Mouse (Mus musculus) kidney, adult 2 months (tissue): Measurements from ENCODE around the gene Wipi2. TPM values are rescaled to one million over a fixed set of nuclear protein-coding genes. Genes with fewer than 3 reads are reported as not detected.

Experiments
- DNase-seq: peaks from one replicate; pipeline ENCODE4 v3.0.0; 2021
- H3K27ac ChIP-seq: fragments of 200-500 bp; 2 replicates; pipeline ENCODE4 v1.5.1; 2012; ENCODE audit warnings: low read depth, low read length, control low read depth, inconsistent platforms; ENCODE audit not compliant: insufficient read depth
- H3K27me3 ChIP-seq: fragments of 200-500 bp; replicated peaks from 2 replicates; pipeline ENCODE4 v1.6.1; 2012; ENCODE audit warnings: mild to moderate bottlenecking, moderate library complexity, low read length, inconsistent platforms; ENCODE audit not compliant: control insufficient read depth, insufficient read depth
- H3K36me3 ChIP-seq: fragments of 200-500 bp; 2 replicates; pipeline ENCODE4 v1.6.1; 2012; ENCODE audit warnings: mild to moderate bottlenecking, moderate library complexity, low read length, inconsistent platforms; ENCODE audit not compliant: control insufficient read depth, insufficient read depth
- H3K4me1 ChIP-seq: fragments of 200-500 bp; 2 replicates; pipeline ENCODE4 v1.6.1; 2011; ENCODE audit warnings: low read length; ENCODE audit not compliant: control insufficient read depth, insufficient read depth
- H3K4me3 ChIP-seq: fragments of 200-500 bp; 2 replicates; pipeline ENCODE4 v1.5.1; 2011; ENCODE audit warnings: mild to moderate bottlenecking, low read depth, low read length, control low read depth; ENCODE audit not compliant: insufficient read depth
- CTCF ChIP-seq: fragments of 200-500 bp; conservative IDR thresholded peaks from 2 replicates; pipeline ENCODE4 v1.5.1; 2011; ENCODE audit warnings: low read depth, mild to moderate bottlenecking, control low read depth, low read length, moderate library complexity, mixed read lengths; ENCODE audit not compliant: insufficient read depth, insufficient read length
- POLR2A ChIP-seq: fragments of 200-500 bp; IDR thresholded peaks from one replicate; pipeline ENCODE4 v1.6.1; 2011; ENCODE audit warnings: low read depth, low read length, control low read depth
- WGBS: fragments of 180-500 bp; shearing (Covaris S2); methylation state at CpG from one replicate; pipeline ENCODE4 v1.1.7; 2018; 5-methylcytosine and 5-hydroxymethylcytosine counted together
- polyA plus RNA-seq: library from polyadenylated mRNA; depleted of rRNA; stranded (reverse); fragments of >200 nt; gene quantifications from 2 replicates; pipeline ENCODE4 v1.2.3, GENCODE M21; 2012

Gene Wipi2
- polyA plus RNA-seq, 1 experiment, result 61.0 TPM

- no peaks in the 10 kb centered on the region for H3K36me3 ChIP-seq
- no peaks in the 10 kb centered on the region for H3K27me3 ChIP-seq
- H3K27ac ChIP-seq, result no peak overlapping the region
- 76% methylated on average over 3 of the region's 3 CpGs for WGBS
- no peak overlapping the region for H3K4me3 ChIP-seq
- TF ChIP-seq CTCF (no peak), POLR2A (no peak)
- DNase-seq, result no peak
- peaks cover 10% of the 10 kb centered on the region for H3K4me1 ChIP-seq
Observed at GRCm38 (mm10) chr5:142650390-142650789, 22.9 kb downstream of the Wipi2 start.

- no peak overlapping the region for H3K4me3 ChIP-seq
- TF ChIP-seq POLR2A, result no peak
- TF ChIP-seq CTCF, result no peak
- H3K27me3 ChIP-seq, result no peaks in the 10 kb centered on the region
- WGBS, result 75% methylated on average over 6 of the region's 6 CpGs
- no peaks in the 10 kb centered on the region for H3K36me3 ChIP-seq
- no peak overlapping the region for H3K27ac ChIP-seq
- no peak for DNase-seq
- H3K4me1 ChIP-seq, result peaks cover 10% of the 10 kb centered on the region
Observed at GRCm38 (mm10) chr5:142650794-142651497, 23.4 kb downstream of the Wipi2 start.

- DNase-seq, result peak; percentile 45
Observed at GRCm38 (mm10) chr5:142652266-142652665, 24.8 kb downstream of the Wipi2 start.

GRCm38 (mm10) chr5:142660656-142661434 lies 33.3 kb downstream of the Wipi2 start:
- H3K36me3 ChIP-seq, result no peaks in the 10 kb centered on the region; the same call in none of the 2 replicates
- WGBS, result 79% methylated on average over 7 of the region's 7 CpGs

More at GRCm38 (mm10) chr5:142652266-142652665, 24.8 kb downstream of the Wipi2 start:
- WGBS, result 63% methylated on average over 4 of the region's 4 CpGs
- Histone ChIP-seq H3K4me1 (peaks cover 10% of the 10 kb centered on the region), H3K36me3 (no peaks in the 10 kb centered on the region), H3K27me3 (no peaks in the 10 kb centered on the region), H3K27ac (no peak overlapping the region), H3K4me3 (no peak overlapping the region)
- no peak for TF ChIP-seq CTCF
- TF ChIP-seq POLR2A, result no peak

GRCm38 (mm10) chr5:142667921-142668320 lies 40.4 kb downstream of the Wipi2 start:
- Histone ChIP-seq H3K27me3 (no peaks in the 10 kb centered on the region), H3K4me3 (no peak overlapping the region), H3K36me3 (peaks cover 5% of the 10 kb centered on the region), H3K27ac (no peak overlapping the region), H3K4me1 (no peaks in the 10 kb centered on the region)
- no peak for DNase-seq
- TF ChIP-seq POLR2A (no peak), CTCF (no peak)
- 49% methylated on average over 3 of the region's 3 CpGs for WGBS

More at GRCm38 (mm10) chr5:142660656-142661434, 33.3 kb downstream of the Wipi2 start:
- DNase-seq, result no peak
- Histone ChIP-seq H3K4me1 (no peaks in the 10 kb centered on the region), H3K27ac (no peak overlapping the region), H3K27me3 (no peaks in the 10 kb centered on the region), H3K4me3 (no peak overlapping the region)
- no peak for TF ChIP-seq POLR2A
- TF ChIP-seq CTCF, result no peak

- TF ChIP-seq POLR2A, result no peak
- no peak for TF ChIP-seq CTCF
- DNase-seq, result no peak
- WGBS, result 84% methylated on average over 11 of the region's 11 CpGs
- Histone ChIP-seq H3K4me1 (no peaks in the 10 kb centered on the region), H3K4me3 (no peak overlapping the region), H3K36me3 (peaks cover 5% of the 10 kb centered on the region), H3K27ac (no peak overlapping the region), H3K27me3 (no peaks in the 10 kb centered on the region)
Observed at GRCm38 (mm10) chr5:142668556-142669263, 41.2 kb downstream of the Wipi2 start.
